Mouse (Mus musculus): ENCODE data around the gene Socs7.

Socs7 gene

DNA sequence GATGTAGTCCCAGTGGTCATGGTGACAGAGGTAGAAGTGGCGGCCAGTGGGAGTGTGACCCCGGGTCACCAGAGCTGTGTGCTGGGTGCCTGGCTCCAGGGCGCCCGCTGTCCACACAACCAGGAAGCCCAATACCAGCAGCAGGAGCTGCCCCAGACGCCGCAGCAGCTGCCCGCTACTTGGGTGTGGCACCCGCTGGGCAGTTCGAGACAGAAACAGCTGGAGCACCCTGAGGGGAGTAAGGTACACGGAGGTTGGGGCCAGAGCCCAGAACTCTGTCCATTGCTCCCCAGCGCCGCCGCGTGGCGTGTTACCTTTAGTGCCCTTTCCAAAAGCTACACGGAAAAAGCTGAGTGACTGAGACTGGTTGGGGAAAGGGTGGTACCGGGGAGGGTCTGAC, 18.7 kb upstream of the Socs7 start:
- peak; percentile 48 to 61 for DNase-seq

DNA sequence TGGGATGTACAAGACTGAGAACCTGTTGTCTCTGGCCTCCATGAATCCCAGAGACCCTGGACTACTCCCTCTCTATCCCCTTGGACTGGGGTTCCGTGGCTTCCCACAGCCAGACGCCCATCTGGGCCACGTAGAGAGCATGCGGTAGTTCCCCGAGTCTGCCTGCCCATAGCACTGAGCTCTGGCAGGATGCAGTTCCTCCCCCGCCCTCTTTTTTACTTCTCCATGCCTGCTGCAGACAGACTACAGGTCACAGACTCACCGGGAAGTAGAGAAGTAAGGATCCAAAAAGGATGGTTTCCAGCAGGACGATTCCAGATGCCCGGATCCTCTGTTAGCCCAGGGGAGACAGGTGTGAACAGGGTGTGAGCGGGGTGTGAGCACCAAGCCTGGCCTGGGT, 16.9 kb upstream of the Socs7 start:
- no peak for DNase-seq

DNA sequence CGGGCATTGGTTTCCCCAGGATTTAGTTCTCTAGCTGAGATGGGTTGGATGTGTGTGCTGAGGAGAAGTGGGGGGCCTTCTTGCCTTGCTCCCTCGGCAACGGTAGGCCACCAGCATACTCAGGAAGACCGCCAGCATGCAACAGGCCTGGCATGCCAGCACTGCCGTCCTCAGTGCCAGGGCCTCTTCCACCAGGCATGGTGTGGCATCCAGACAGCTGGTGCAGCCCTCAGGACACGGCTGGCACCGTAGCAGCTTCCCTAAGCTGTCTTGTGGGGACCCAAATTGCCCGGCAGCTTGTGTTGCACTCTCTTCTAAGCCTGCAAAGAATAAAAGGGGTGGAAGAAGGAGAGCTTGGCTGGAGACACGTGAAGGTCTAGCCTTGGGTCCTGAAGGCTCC, 16.0 kb upstream of the Socs7 start:
- no peak for DNase-seq

DNA sequence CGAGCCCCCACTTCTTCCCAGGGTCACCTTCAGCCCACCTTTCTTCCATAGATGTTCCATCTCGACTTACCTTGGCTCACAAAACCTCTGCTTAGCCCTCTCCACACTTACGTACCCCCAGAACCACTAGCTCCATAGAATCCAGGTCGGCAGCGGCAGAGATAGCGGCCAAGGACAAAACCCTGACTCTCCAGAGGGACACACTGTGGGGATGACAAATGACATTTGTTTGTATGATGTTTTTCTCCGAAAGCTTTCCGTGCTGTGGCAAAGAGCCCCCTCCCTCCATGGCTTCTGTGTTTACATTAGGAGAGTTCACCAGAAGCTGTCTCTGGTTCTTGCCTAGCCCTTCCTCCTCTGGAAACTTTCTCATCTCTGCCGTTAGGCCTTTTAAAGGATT, 15.1 kb upstream of the Socs7 start:
- DNase-seq, result no peak

DNA sequence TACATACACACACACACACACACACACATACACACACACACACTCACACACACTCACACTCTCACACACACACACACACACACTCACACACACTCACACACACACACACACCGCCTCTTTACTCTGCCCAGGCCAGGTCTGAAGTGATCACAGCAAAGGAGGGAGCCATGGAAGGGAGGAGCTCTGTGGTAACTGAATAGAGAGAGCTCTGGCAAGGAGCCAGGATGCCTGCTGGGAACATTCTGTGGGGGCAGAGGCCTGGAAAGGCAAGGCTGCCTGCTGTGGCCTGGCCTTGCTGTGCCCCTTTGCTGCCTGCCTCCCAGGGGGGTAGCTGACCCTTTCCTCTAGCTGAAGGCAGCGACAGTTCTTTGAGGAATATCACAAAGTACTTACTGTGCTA, 12.3 kb upstream of the Socs7 start:
- DNase-seq, result peak; percentile 93 to 94

DNA sequence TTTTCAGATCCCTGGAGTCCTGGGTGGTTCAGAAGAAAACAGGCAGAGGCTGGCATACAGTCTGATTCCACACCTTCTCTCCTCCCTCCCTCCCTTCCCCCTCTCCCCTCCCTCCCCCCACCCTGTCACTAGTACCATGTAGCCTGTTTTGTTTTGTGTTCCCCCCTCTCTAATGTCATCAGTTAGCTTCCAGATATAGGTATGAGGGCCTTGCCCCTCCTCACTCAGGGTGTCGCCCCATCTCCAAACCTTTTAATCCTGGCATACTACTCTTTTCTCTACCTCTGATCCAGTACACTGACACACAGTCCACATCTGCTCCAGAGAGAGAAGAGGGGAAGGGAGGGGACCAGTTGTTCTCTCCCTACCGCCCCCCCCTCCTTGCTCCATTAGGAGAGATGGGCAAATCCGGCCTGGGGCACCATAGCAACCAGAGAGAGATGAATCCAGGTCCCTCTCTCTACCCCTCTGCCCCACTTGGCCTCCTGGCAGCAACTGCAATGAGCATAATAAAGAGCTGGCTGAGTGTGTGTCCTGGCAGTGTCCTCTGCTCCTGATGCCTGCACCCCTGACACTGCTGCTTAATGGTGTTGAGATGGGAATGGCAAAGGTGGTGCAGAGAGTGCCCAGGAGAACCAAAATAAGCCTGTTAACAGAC, 10.2 kb upstream of the Socs7 start, which contains the start of gene Gpr179:
Gene Gpr179, minus strand, starts transcription at position 51 of the 658 bp plus-strand sequence.
- no peak for DNase-seq

DNA sequence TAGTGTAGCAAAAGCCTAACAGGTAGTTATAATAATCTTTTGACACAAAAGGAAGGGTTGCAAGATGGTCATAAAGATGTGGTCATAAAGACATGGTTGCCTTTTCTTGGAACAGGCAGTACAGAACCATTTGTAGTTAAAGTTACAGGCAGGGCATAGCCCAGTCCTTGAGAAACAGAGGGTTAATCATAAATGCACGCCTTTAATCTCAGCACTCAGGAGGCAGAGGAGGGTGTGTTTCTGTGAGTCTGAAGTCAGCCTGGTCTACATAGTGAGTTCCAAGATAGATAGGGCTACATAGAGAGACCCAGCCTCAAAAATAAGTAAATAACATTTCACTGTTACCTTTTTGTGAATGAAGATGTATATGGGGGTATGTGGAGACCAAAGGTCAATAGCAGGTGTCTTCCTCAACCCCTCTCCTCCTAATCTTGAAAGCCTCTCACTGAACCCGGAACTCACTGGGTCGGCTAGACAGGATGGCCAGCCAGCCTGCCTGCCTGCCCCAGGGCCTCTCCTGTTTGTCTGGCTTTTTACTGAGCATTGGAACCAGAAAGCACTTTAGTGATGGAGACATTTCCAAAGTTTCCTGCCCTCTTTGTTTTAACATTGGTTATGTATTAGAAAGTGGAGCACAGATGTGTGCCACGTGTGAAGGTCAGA, 9.3 kb upstream of the Socs7 start:
- DNase-seq, result no peak

DNA sequence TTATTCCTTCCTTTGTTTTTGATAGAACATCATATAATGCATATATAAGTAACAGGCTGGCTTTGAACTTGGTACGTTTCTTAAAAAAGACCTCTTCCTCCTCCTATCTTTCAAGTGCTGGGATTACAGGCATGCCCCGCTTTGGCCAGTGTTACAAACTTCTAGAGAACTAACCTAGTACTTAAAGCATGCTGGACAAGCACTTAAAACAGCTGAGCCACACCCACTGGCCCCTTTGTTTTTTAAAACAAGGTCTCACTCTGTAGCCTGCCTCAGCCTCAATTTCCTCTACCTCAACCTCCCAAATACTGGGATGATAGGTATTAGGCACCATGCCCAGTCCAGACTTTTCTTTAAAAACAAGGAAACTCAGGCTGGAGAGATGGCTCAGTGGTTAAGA, 7.7 kb upstream of the Socs7 start:
- DNase-seq, result no peak

DNA sequence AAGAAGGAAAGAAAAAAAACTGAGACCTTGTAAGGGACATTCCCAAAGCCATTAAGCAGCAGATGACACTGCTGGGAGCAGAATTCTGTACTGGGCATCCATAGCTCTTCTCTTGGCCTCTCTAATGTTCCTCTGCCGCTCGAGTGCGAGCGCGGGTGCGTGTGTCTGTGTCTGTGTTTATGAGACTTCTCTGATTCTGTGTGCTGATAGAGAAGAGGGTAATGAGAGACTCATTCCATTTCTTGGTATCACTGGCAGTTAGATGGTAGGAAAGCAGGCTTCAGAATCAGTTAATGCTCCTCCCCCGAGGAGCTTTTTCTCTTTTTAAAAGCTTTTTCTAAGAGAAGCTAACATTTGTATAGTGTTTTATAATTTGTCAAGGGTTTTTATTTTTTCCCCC, 7.1 kb upstream of the Socs7 start:
- DNase-seq, result no peak

DNA sequence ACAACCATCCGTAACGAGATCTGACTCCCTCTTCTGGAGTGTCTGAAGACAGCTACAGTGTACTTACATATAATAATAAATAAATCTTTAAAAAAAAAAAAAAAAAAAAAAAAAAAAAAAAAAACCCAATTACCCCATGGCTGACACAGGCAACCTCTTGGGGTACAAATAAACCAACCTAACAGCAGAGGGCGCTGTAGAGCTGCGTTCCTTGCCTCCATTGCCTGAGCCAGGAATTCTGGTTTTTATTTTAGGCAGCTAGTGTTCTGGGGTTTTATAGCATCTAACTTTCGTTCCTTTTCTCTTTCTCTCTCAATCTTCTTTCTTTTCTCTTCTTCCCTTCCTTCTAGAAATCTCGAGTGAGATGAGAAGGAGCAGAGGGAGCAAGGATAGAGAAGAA, 4.7 kb upstream of the Socs7 start:
- DNase-seq, result peak; percentile 82 to 93

DNA sequence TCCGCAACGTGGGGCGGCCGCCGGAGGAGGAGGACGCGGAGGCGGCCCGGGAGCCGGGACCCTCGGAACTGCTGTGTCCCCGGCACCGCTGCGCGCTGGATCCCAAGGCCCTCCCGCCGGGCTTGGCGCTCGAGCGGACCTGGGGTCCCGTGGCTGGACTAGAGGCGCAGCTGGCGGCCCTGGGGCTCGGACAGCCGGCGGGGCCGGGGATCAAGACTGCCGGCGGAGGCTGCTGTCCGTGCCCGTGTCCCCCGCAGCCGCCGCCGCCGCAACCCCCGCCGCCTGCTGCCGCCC, 245 bp downstream of the Socs7 start:
- peak; percentile 28 to 62 for DNase-seq

DNA sequence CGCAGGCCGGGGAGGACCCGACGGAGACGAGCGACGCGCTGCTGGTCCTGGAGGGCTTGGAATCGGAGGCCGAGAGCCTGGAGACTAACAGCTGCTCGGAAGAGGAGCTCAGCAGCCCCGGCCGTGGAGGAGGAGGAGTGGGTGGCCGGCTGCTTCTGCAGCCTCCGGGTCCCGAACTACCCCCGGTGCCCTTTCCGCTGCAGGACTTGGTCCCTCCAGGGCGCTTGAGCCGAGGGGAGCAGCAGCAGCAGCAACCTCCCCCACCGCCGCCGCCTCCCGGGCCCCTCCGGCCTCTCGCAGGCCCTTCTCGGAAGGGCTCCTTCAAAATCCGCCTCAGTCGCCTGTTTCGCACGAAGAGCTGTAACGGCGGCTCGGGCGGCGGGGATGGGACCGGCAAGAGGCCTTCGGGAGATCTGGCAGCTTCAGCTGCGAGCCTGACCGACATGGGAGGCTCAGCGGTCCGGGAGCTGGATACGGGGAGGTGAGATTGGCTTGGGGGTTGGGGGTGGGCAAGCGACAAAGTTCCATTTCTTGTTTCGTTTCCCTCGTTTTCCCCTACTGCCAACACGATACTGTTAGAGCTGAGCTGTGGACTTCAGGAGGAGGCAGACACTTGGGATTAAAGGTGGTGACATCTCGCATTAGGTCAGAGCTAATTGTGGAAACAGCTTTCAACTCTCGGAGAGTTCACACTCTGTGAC, 742 bp downstream of the Socs7 start:
- DNase-seq, result peak; percentile 31 to 66

DNA sequence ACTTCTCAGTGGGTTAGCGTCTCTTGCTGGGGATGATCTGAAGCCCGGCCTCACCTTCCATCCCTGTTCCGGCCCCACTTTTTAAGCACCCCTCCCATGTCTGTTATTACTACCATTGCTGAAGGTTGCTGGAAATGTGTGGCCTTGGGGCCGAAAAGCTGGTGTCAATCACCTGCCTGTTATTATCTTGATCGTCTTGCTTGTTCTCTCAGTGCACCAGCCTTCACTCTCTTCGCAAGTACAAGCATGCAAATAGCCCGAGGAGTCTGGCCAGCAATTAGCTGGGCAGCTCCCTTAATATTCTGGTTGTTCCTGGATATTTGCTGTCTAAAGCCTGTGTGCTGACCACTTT, 1.3 kb downstream of the Socs7 start:
- DNase-seq, result peak in 1 of 2 experiments; percentile 20

DNA sequence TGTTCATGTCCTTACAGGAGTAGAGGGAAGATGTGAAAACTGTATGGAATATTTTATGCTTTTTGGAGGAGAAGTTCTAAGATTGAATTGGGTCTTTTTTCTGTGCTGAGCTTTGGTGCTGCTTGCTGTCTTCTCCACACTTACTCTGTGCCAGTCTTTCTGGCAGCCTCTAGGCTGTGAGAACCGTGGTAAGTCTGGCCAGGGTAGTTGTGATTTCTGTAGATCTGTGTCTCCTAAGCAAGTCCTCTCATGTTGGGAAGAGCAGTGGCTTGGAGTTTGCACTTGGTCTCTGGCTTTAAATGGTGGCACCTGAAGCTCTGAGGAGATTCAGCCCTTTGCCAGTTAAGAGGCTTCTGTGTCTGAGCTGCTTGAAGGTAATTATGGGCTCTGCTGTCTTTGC, 3.2 kb downstream of the Socs7 start:
- no peak for DNase-seq

DNA sequence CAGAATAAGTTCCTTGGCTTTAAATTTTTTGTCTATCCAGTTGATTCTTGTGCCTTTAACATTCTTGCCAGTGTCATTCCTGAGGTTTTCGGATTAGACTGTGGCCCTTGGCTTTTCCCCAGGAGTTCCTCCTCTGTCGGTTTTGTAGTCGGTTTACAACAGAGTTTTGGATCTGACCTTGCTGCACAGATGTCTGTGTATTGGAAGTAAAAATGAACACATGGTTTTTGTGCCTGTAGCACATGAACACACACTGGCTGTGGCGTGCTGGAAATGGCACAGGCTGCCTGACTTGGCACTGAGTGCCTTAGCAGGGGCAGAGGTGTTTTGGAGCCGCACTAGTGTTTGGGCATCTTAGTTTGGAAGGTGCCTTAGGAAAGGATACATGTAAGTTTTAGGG, 6.2 kb downstream of the Socs7 start:
- DNase-seq, result no peak

DNA sequence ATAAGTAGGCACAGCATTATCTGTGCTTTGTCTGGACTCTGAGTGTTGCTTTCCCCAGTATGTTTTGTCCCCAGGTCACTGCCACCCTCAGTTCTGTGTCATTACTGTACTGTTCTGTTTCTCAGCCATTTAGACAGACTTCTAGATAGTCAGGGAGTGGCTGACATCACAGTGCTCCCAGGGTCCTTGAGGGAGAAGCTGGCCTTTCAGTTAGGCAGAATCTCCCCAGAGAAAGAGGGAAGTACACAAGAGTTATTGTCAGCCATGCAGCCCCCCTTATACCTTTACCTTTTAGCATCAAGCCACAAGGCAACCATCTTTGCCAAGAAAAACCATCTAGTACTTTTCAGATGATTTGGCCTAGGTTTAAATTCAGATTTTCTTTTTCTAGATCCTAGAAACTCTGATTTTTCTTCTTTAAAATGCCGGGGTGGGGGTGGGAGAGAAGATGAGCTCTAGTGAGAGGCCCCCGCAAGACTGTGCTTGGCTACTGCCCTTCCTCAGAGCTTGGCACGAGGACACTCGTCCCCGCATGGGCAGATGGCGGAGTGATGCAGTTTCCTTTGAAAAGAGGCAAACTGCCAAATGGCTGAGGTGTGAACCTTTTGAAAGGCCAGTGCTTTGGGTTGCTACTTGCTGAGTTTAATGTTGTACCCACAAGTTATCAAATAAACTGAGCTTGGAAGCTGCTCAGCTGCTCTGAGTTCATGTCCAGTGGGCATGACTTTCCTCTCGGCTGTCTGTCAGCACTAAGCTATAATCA, 8.2 kb downstream of the Socs7 start:
- peak; percentile 57 to 76 for DNase-seq

DNA sequence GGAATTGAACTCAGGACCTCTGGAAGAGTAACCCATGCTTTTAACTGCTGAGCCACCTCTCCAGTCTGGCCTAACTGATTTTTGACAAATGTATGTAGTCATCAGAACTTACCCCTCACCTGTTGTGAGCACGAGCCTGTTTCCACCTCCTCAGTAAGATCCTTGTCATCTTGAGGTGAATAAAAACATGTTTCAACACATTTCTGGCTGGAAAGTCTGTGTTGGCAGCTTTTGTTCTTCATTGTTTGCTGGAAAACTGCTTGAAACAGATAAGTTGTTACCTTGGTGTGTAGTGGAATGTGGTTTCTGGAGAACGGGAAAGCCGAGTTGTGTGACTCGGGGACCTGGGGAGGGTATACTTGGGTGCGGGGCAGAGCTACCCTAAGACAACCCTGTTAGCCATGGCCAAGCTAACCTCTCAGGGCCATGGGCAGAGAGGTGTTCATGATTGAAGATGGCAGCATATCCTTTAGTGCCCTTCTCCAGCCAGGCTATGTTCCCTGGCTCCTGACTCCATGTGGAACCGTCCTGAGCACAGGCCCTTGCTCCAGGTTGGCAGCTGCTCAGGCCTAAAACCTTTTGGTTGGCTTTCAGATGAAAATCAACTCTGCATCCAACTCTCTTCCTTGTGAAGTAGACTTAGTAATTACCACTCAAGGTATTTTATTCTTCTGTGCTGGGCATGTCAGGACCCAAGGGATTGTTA, 10.0 kb downstream of the Socs7 start:
- DNase-seq, result no peak

DNA sequence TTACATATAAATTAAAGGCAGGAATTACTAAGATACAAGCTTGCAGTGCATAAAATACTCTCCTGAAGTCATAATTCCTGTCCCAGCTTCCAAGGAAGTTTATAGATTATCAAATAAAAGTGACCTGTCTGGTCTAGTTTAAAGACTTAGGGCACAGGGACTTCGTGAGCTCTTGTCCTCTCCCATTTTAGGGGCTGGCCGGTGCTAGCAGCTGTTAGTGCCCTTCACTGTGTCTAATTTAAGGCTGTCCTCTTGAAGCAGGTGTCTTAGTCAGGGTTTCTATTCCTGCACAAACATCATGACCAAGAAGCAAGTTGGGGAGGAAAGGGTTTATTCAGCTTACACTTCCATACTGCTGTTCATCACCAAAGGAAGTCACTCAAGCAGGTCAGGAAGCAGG, 11.1 kb downstream of the Socs7 start:
- DNase-seq, result no peak

DNA sequence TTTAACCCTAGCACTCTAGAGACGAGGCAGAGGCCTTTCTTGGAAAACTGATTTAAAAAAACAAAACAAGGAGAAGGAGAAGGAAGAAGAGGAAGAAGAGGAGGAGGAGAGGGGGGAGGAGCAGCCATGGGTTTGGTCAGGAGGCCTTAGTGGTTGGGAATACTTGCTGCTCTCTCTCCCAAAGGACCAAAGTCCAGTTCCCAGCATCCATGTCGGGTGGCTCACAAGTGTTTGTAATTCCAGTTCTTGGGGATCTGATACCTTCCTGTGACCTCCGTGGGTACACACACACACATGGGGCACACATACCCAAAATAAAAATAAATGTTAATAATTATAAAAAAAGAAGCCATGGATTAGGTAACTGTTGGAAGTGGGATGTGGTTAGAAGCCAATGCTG, 17.7 kb downstream of the Socs7 start:
- peak; percentile 60 to 79 for DNase-seq

DNA sequence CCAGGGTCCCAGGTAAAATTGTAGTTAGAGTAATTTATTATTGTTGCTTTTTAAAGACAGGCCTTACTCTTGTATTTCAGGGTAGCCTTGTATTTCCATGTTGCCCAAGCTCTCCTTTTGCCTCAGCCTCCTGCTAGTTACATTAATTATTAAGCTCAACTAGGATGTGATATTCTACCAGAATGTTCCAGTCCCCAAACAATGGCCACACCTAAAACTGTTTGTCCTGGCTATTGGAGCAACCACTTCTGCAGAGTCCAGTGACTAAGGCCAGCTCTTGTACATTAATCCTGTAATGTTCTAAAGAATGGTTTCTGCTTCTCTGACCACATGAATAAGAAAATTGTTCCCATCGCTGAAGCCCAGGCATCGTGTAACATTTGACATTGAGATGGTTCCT, 20.7 kb downstream of the Socs7 start:
- no peak for DNase-seq

DNA sequence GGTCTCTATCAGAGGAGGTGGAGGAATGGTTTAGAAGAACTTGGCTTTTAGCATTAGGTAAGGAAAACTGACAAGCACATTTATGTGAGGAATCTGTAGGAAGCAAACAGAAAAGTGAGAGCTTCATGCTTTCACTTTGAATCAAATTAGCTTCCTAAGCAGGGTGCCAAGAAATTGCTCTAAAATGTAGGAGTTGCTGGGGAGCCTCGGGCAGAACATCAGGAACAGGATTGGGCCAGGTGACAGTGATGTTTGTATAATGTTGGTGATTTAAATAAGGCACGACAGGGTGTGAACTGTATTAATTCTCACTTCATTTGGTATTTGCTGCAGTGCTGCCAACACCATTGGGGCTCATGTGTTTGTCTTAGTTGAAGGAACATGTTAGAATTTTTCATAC, 21.4 kb downstream of the Socs7 start:
- DNase-seq, result no peak

DNA sequence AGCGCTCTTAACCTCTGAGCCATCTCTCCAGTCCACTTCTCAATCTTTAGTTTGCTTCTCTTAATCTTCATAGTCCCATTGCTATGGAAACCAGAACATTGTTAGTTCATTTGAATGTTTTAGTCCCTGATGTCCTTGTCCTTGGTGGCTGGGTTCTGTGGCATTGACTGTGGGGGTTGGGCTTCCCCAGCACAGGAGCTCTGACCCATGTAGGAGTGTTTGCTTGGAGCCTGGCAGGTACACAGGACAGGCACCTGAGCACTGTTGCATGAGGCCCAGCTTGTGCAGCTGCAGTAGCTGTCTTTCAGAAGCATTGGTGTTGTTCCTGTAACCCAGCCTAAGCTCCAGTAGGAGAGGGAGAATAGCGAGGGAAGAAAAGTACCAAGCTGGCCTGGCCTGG, 25.5 kb downstream of the Socs7 start:
- no peak for DNase-seq

DNA sequence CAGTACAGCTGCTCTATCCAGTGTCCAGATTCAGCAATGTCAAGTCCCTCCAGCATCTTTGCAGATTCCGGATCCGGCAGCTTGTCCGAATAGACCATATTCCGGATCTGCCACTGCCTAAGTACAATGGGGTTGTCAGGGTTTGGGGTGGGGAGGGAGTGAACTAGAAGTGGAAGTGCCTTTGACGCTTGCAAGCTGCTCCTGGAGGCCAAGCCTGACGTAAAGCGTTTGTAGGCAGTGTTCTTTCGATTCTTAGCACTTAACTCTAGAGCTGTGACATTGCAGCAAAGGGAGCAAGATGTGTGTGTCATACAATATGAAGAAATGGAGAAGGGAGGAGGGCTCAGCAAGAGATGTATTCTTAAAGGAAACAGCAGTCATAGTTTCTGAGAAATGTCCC, 26.8 kb downstream of the Socs7 start:
- no peak for DNase-seq
